Mouse (Mus musculus) retina, embryonic 14.5 days (tissue): ENCODE data around the gene Dus2.

Experiments
- DNase-seq: peaks from one replicate; pipeline ENCODE4 v3.0.0-alpha.2; 2015; ENCODE audit warnings: low spot score

Dus2 gene

GRCm38 (mm10) chr8:106044151-106044550 is 53.0 kb downstream of the Dus2 start:
- peak; percentile 41 for DNase-seq

GRCm38 (mm10) chr8:106046872-106047559 is 55.9 kb downstream of the Dus2 start:
- no peak for DNase-seq

- DNase-seq, result no peak
Observed at GRCm38 (mm10) chr8:106047854-106048630, 56.9 kb downstream of the Dus2 start.

GRCm38 (mm10) chr8:106049840-106050239 is 58.7 kb downstream of the Dus2 start:
- DNase-seq, result no peak

- no peak for DNase-seq
Observed at GRCm38 (mm10) chr8:106051068-106051467, 59.9 kb downstream of the Dus2 start.

- DNase-seq, result no peak
Observed at GRCm38 (mm10) chr8:106052510-106053089, 61.5 kb downstream of the Dus2 start.

- DNase-seq, result no peak
Observed at GRCm38 (mm10) chr8:106054190-106054811, 63.2 kb downstream of the Dus2 start.

- no peak for DNase-seq
Observed at GRCm38 (mm10) chr8:106055038-106055437, 63.9 kb downstream of the Dus2 start.

- DNase-seq, result no peak
Observed at GRCm38 (mm10) chr8:106056455-106056982, 65.4 kb downstream of the Dus2 start.

GRCm38 (mm10) chr8:106058731-106059612 is 67.8 kb downstream of the Dus2 start, which contains the start of gene Nfatc3:
Gene Nfatc3, plus strand, starts transcription at chr8:106058840.
- peak; percentile 97 for DNase-seq

- DNase-seq, result peak; percentile 66
Observed at GRCm38 (mm10) chr8:106059613-106060371, 68.7 kb downstream of the Dus2 start.

- DNase-seq, result peak; percentile 32
Observed at GRCm38 (mm10) chr8:106060521-106060920, 69.4 kb downstream of the Dus2 start.

- no peak for DNase-seq
Observed at GRCm38 (mm10) chr8:106061686-106062085, 70.5 kb downstream of the Dus2 start.

- DNase-seq, result no peak
Observed at GRCm38 (mm10) chr8:106063046-106063445, 71.9 kb downstream of the Dus2 start.

- DNase-seq, result no peak
Observed at GRCm38 (mm10) chr8:106066721-106067120, 75.6 kb downstream of the Dus2 start.

- no peak for DNase-seq
Observed at GRCm38 (mm10) chr8:106069565-106069964, 78.4 kb downstream of the Dus2 start.

GRCm38 (mm10) chr8:106072113-106072512 is 81.0 kb downstream of the Dus2 start:
- no peak for DNase-seq

GRCm38 (mm10) chr8:106074236-106074635 is 83.1 kb downstream of the Dus2 start:
- no peak for DNase-seq

GRCm38 (mm10) chr8:106074659-106075058 is 83.5 kb downstream of the Dus2 start:
- no peak for DNase-seq

- peak; percentile 26 for DNase-seq
Observed at GRCm38 (mm10) chr8:106075161-106075862, 84.2 kb downstream of the Dus2 start.
